31 mouse cellular contexts compared by ENCODE assay signal in the genomic region with DNA sequence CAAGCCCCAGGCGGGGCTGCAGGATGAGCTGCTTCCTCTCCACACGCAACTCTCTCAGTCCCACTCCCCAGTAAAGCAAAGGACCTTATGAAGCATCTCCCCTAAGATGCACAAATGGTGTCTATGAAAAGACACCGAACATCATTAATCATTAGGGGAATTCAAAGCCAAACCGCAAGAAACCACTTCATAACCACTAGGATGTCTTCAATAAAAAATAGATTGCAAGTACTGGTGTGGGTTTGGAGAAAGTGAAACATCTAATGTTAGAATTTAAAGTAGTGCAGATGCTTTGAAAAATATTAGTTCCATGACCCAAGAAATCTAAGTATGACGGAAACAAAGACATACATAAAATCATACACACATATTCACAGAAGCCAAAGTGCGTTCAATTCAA. TPM values are rescaled to one million over a fixed set of nuclear protein-coding genes. Genes with fewer than 3 reads are reported as not detected.
DNase-seq lines count a peak whose midpoint lies in the region; ATAC-seq lines count a peak whose summit lies in the region.
"Had no signal": no experiment of that assay in that cellular context is flagged by ENCODE, and none has a peak within 500 bp of the region (broad histone marks: within the 10 kb centered on the region; RNA-seq: fewer than 3 reads in every experiment).

No protein-coding gene starts in this region.

- H3K4me3 ChIP-seq in forebrain, embryonic 11.5 days (ENCODE audit: low read depth, low read length): no peak overlapping the region
- H3K4me3 ChIP-seq: embryonic facial prominence, embryonic 10.5 days; embryonic facial prominence, embryonic 13.5 days; erythroblast, embryonic 14.5 days; forebrain, embryonic 13.5 days; gastrocnemius, adult 2 months; heart, embryonic 10.5 days; heart, embryonic 13.5 days; intestine, embryonic 15.5 days had no signal

- no peak overlapping the region for H3K9ac ChIP-seq in forebrain, embryonic 11.5 days (ENCODE audit: low read length)
- H3K9ac ChIP-seq: embryonic facial prominence, embryonic 13.5 days; forebrain, embryonic 13.5 days; heart, embryonic 13.5 days; hindbrain, embryonic 14.5 days; intestine, embryonic 15.5 days had no signal

- no peaks in the 10 kb centered on the region for H3K9me3 ChIP-seq in forebrain, embryonic 11.5 days (ENCODE audit: control insufficient read depth, low read length)
- H3K9me3 ChIP-seq: embryonic facial prominence, embryonic 10.5 days; embryonic facial prominence, embryonic 13.5 days; forebrain, embryonic 13.5 days; G1E; heart, embryonic 10.5 days; heart, embryonic 13.5 days; intestine, embryonic 15.5 days had no signal

- peak; percentile 54 for ATAC-seq in activated CD4-positive, CD25-positive, alpha-beta regulatory T cell, adult 4 months
- no peak for ATAC-seq in forebrain, embryonic 11.5 days (replicated peaks; ENCODE audit: low FRiP score)
- ATAC-seq: forebrain, embryonic 13.5 days; forebrain, embryonic 16.5 days; hindbrain, postnatal 0 days; intestine, embryonic 15.5 days; Patski had no signal

- no peaks in the 10 kb centered on the region for H3K4me1 ChIP-seq in forebrain, embryonic 11.5 days (replicated peaks; ENCODE audit: control insufficient read depth, insufficient read depth, low read length)
- H3K4me1 ChIP-seq: embryonic facial prominence, embryonic 10.5 days; embryonic facial prominence, embryonic 13.5 days; forebrain, embryonic 13.5 days; heart, embryonic 10.5 days; intestine, embryonic 15.5 days had no signal

- no peaks in the 10 kb centered on the region; the same call in 1 of the 2 replicates for H3K36me3 ChIP-seq in forebrain, embryonic 11.5 days (ENCODE audit: control insufficient read depth, insufficient read depth, low read length)

- no peak overlapping the region for H3K27ac ChIP-seq in forebrain, embryonic 11.5 days (ENCODE audit: low read depth, low read length)
- H3K27ac ChIP-seq: embryonic facial prominence, embryonic 10.5 days; embryonic facial prominence, embryonic 13.5 days; forebrain, embryonic 13.5 days; gastrocnemius, adult 2 months; heart, embryonic 10.5 days; heart, embryonic 13.5 days; hindbrain, embryonic 14.5 days; hindbrain, postnatal 0 days; intestine, embryonic 15.5 days had no signal

- DNase-seq in CD4-positive, CD25-positive, alpha-beta regulatory T cell, adult 2 months (ENCODE audit: low read depth, low spot score): peak; percentile 30
- DNase-seq in naive thymus-derived CD4-positive, alpha-beta T cell, adult 2 months (ENCODE audit: low read depth): peak; percentile 18
- no peak for DNase-seq in left cerebral cortex, postnatal 25 days (ENCODE audit: low spot score in 2 of 2)
- DNase-seq in left cerebral cortex, postnatal 14 days (ENCODE audit: low spot score in 2 of 2): no peak
- DNase-seq in forebrain, embryonic 11.5 days (ENCODE audit: low spot score): no peak
- DNase-seq: adrenal gland, adult 2 months; adrenal gland, postnatal 14 days; cerebellum, adult 11-12 months; cerebellum, adult 8-10 months; cerebellum, postnatal 10 days; cerebellum, postnatal 36 days; embryo, embryonic 11 days; gastrocnemius, adult 2 months; gastrocnemius, postnatal 14 days; heart, adult 18-20 months; heart, postnatal 14 days; heart, postnatal 4 days; kidney, adult 11 months had no signal

- no peaks in the 10 kb centered on the region for H3K27me3 ChIP-seq in forebrain, embryonic 11.5 days (ENCODE audit: control insufficient read depth, insufficient read depth, low read length)
- H3K27me3 ChIP-seq: embryonic facial prominence, embryonic 13.5 days; forebrain, embryonic 13.5 days; heart, embryonic 13.5 days; intestine, embryonic 15.5 days; Patski had no signal

- intact Hi-C loops in left cerebral cortex, postnatal 25 days (cut with DNase I): no loop called here
- intact Hi-C loops in left cerebral cortex, postnatal 14 days (cut with DNase I): no loop called here

- H3K4me2 ChIP-seq in forebrain, embryonic 11.5 days (ENCODE audit: low read depth, low read length, severe bottlenecking): no peak overlapping the region
- H3K4me2 ChIP-seq: embryonic facial prominence, embryonic 13.5 days; forebrain, embryonic 13.5 days; heart, embryonic 13.5 days; hindbrain, embryonic 14.5 days; intestine, embryonic 15.5 days had no signal

- 95% methylated on average over 6 of the region's 6 CpGs for WGBS in forebrain, embryonic 11.5 days

RNA-seq across cellular contexts. Expression of a gene that starts 34.3 kb away (rescaled TPM):
- polyA plus RNA-seq in activated CD4-positive, CD25-positive, alpha-beta regulatory T cell, adult 4 months (2017; shearing (Covaris generic)): 10 to 100 TPM; 18.6 to 22.5 TPM
- total RNA-seq in left cerebral cortex, postnatal 25 days (2021): 10 to 100 TPM; 27.5 to 27.9 TPM
- total RNA-seq in left cerebral cortex, postnatal 14 days (2021): 10 to 100 TPM; 23.4 to 26.3 TPM
- polyA plus RNA-seq in forebrain, embryonic 11.5 days (2014; fragmentation: Nextera tagmentation; extraction: Ambion mirVana): 53.6 and 54.9 TPM in 2 replicates

Comparison
In these comparisons a context has a peak if more than half of its experiments do, and no peak if none do; other contexts are left out.
1. DNase-seq: peak in CD4-positive, CD25-positive, alpha-beta regulatory T cell, adult 2 months (single experiment) and naive thymus-derived CD4-positive, alpha-beta T cell, adult 2 months (single experiment); none in left cerebral cortex, postnatal 25 days (0 of 2), left cerebral cortex, postnatal 14 days (0 of 2) and forebrain, embryonic 11.5 days (single experiment).